Mouse (Mus musculus) cortical plate, adult 2 months (tissue): Measurements from ENCODE around the gene Sepsecs.
"Not testable (repeated sequence)": the region's sequence is repeated elsewhere in the genome, so short reads cannot be mapped to it uniquely, and the experiment has no call there.

ENCODE experiments used
- CTCF ChIP-seq: fragments of 200-500 bp; IDR thresholded peaks from 2 replicates; pipeline ENCODE4 v1.5.1; 2011; ENCODE audit warnings: mild to moderate bottlenecking, control low read depth, low read length; ENCODE audit not compliant: insufficient read depth; ENCODE audit errors: extremely low read depth
- POLR2A ChIP-seq: fragments of 200-500 bp; IDR thresholded peaks from 2 replicates; pipeline ENCODE4 v1.6.1; 2011; ENCODE audit warnings: mild to moderate bottlenecking, low read length, control low read depth; ENCODE audit not compliant: insufficient read depth; ENCODE audit errors: extremely low read depth

DNA sequence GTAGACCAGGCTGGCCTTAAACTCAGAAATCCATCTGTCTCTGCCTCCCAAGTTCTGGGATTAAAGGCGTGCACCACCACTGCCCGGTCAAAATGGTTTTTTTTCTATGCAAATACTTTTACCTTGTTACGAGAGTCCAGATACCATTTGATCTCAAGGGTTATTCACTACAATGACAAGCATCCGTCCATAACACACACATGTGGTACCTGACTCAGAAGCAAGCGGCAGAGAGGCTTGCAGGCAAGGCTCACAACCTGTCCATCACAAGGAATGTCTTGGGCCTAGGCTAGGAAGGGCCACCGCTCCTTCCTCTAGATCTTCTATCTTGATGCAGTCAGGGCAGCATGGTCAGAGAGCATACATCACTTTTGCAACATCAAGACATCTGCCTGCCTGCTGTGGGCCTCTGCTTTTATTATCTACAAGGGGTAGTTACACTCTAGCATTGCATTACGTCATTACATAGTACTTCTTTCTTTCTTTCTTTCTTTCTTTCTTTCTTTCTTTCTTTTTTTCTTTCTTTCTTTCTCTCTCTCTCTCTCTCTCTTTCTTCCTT is 28.5 kb upstream of the Sepsecs start:
- TF ChIP-seq POLR2A, CTCF: not testable (repeated sequence)
